Mouse (Mus musculus) CD4-positive helper T cell, adult 2 months (primary cell): ENCODE measurements at regions not wholly inside any gene's neighbourhood (a gene's known extent, or its start where the extent isn't known, plus 50 kb on each side); places are given as distances from the start of the nearest gene placed in this dataset.

Experiments
- DNase-seq: peaks from one replicate; pipeline ENCODE4 v3.0.0-alpha.2; 2012; ENCODE audit warnings: low read depth, missing footprints, low spot score

GRCm38 (mm10) chr4:87501791-87502190 is 271.5 kb upstream of the Slc24a2 start:
- no peak for DNase-seq

- DNase-seq = no peak
Measured at GRCm38 (mm10) chr4:87500441-87500840, 270.2 kb upstream of the Slc24a2 start.

- DNase-seq = no peak
Measured at GRCm38 (mm10) chr4:87487798-87488197, 257.5 kb upstream of the Slc24a2 start.

- DNase-seq = no peak
Measured at GRCm38 (mm10) chr4:87475537-87475936, 245.3 kb upstream of the Slc24a2 start.

- no peak for DNase-seq
Measured at GRCm38 (mm10) chr4:87473331-87474039, 243.2 kb upstream of the Slc24a2 start.

- DNase-seq = no peak
Measured at GRCm38 (mm10) chr4:87472787-87473186, 242.5 kb upstream of the Slc24a2 start.

- DNase-seq = no peak
Measured at GRCm38 (mm10) chr4:87471385-87471784, 241.1 kb upstream of the Slc24a2 start.

- DNase-seq = no peak
Measured at GRCm38 (mm10) chr4:87467600-87467999, 237.3 kb upstream of the Slc24a2 start.

- DNase-seq = no peak
Measured at GRCm38 (mm10) chr4:87467018-87467417, 236.7 kb upstream of the Slc24a2 start.

GRCm38 (mm10) chr4:87461181-87461912 is 231.1 kb upstream of the Slc24a2 start:
- DNase-seq = no peak

- DNase-seq = no peak
Measured at GRCm38 (mm10) chr4:87455863-87456578, 225.7 kb upstream of the Slc24a2 start.

GRCm38 (mm10) chr4:87452122-87452521 is 221.8 kb upstream of the Slc24a2 start:
- DNase-seq = no peak

- no peak for DNase-seq
Measured at GRCm38 (mm10) chr4:87451251-87451650, 221.0 kb upstream of the Slc24a2 start.

- no peak for DNase-seq
Measured at GRCm38 (mm10) chr4:87448338-87448737, 218.1 kb upstream of the Slc24a2 start.

- DNase-seq = no peak
Measured at GRCm38 (mm10) chr4:87446856-87447255, 216.6 kb upstream of the Slc24a2 start.

GRCm38 (mm10) chr4:87434136-87434535 is 203.9 kb upstream of the Slc24a2 start:
- DNase-seq = peak; percentile 66

- no peak for DNase-seq
Measured at GRCm38 (mm10) chr4:87428374-87428773, 198.1 kb upstream of the Slc24a2 start.

- DNase-seq = no peak
Measured at GRCm38 (mm10) chr4:87424066-87424465, 193.8 kb upstream of the Slc24a2 start.

GRCm38 (mm10) chr4:87422588-87422987 is 192.3 kb upstream of the Slc24a2 start:
- DNase-seq = no peak

GRCm38 (mm10) chr4:87403354-87403753 is 173.1 kb upstream of the Slc24a2 start:
- no peak for DNase-seq

GRCm38 (mm10) chr4:87402173-87402556 is 171.9 kb upstream of the Slc24a2 start:
- peak; percentile 6 for DNase-seq
